Mouse (Mus musculus): ENCODE results near the gene Prkd2. TPM values are rescaled to one million over a fixed set of nuclear protein-coding genes. Genes with fewer than 3 reads are reported as not detected.

Prkd2 gene
- 6.3 and 6.8 TPM in 2 replicates for polyA plus RNA-seq (2015; fragmentation: Nextera tagmentation; extraction: Ambion mirVana)

- peak within 1 kb of the TSS; percentile 97 for H3K4me2 ChIP-seq
- peaks cover 43% of the 10 kb centered on the region for H3K36me3 ChIP-seq
- H3K4me1 ChIP-seq (replicated peaks) = peaks cover 34% of the 10 kb centered on the region
- H3K9ac ChIP-seq = peak within 1 kb of the TSS; percentile 83
- peak within 1 kb of the TSS; percentile 69 for H3K27ac ChIP-seq (replicated peaks)
- WGBS = 1% methylated on average over 25 of the region's 32 CpGs
- peak within 1 kb of the TSS; percentile 55 for H3K4me3 ChIP-seq
- no peaks in the 10 kb centered on the region for H3K27me3 ChIP-seq
- H3K9me3 ChIP-seq = no peaks in the 10 kb centered on the region
- ATAC-seq (ENCODE audit: low read depth) = peak; percentile 79
Measured at GRCm38 (mm10) chr7:16842645-16843063, at the start of gene Prkd2. Prkd2 (plus strand) TSS chr7:16842902.

DNA sequence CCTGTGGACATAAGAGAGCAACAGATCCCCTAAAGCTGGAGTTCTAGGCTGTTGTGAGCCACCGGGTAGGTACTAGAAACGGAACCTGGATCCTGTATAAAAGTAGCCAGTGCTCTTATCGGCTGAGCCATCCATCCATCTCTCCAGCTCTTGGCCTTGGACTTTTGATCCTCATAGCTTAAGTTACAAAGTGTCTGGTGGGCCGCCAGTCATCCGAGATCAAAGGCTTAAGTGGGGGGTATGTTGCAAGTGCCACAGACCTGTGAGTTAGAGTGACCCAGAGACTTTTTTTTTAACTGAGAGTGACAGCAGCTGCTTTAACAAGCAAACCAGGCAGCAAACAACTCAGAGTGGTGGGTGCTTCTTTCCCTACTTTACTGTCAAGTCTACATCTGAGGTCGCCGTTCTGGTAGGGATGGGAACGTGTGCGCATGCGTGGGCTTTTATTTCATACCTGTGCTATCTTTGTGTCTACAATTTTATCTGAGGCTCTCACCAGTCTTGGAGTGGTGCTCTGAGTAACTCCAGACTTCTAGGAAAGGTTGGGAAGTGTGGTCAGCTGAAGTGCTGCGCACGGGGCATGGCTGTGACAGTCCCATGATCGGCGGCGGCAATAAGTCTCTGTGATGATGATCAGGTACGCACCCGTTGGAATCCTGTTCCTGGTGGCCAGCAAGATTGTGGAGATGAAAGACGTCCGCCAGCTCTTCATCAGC, 49.5 kb upstream of the Prkd2 start:
- H3K27ac ChIP-seq (replicated peaks) = no peak overlapping the region
- WGBS = 93% methylated on average over 19 of the region's 19 CpGs

DNA sequence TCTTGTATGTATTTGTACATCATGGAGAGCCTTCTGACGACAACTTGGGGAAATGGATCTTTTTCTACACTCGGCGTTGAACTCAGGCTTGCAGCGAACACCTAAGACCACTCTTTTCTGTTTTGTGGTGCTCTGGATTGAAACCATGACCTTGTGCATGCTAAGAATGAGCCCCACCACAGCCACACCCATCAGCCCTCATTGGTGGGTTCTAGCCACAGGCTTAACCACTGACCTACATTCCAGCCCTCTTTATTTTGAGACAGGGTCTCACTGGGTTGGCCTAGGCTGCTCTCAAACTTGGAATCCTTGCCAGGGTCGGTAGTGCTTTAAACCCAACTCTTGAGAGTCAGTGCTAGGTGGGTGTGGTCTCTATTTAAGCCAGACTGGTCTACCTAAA, 47.8 kb upstream of the Prkd2 start:
- Histone ChIP-seq H3K36me3 (peaks cover 3% of the 10 kb centered on the region; the same call in 1 of the 2 replicates), H3K27me3 (no peaks in the 10 kb centered on the region), H3K4me3 (no peak overlapping the region), H3K4me2 (no peak overlapping the region), H3K9ac (no peak overlapping the region), H3K27ac (replicated peaks) (no peak overlapping the region), H3K9me3 (no peaks in the 10 kb centered on the region), H3K4me1 (replicated peaks) (no peaks in the 10 kb centered on the region)
- no peak for ATAC-seq (ENCODE audit: low read depth)
- WGBS = 94% methylated on average over 5 of the region's 5 CpGs

More for the DNA sequence above, 49.5 kb upstream of the Prkd2 start:
- no peak overlapping the region for H3K4me2 ChIP-seq
- no peak overlapping the region for H3K4me3 ChIP-seq
- H3K27me3 ChIP-seq = no peaks in the 10 kb centered on the region
- peaks cover 3% of the 10 kb centered on the region; the same call in 1 of the 2 replicates for H3K36me3 ChIP-seq
- H3K9me3 ChIP-seq = no peaks in the 10 kb centered on the region
- ATAC-seq (ENCODE audit: low read depth) = no peak
- no peak overlapping the region for H3K9ac ChIP-seq
- H3K4me1 ChIP-seq (replicated peaks) = no peaks in the 10 kb centered on the region

GRCm38 (mm10) chr7:16804409-16805028, 38.2 kb upstream of the Prkd2 start:
- peaks cover 27% of the 10 kb centered on the region for H3K36me3 ChIP-seq
- H3K4me2 ChIP-seq = no peak overlapping the region
- no peak overlapping the region for H3K4me3 ChIP-seq
- no peaks in the 10 kb centered on the region for H3K27me3 ChIP-seq
- peaks cover 2% of the 10 kb centered on the region; the same call in 1 of the 2 replicates for H3K4me1 ChIP-seq (replicated peaks)
- WGBS = 33% methylated on average over 8 of the region's 8 CpGs
- H3K9me3 ChIP-seq = no peaks in the 10 kb centered on the region
- no peak for ATAC-seq (ENCODE audit: low read depth)
- H3K9ac ChIP-seq = no peak overlapping the region
- no peak overlapping the region for H3K27ac ChIP-seq (replicated peaks)

DNA sequence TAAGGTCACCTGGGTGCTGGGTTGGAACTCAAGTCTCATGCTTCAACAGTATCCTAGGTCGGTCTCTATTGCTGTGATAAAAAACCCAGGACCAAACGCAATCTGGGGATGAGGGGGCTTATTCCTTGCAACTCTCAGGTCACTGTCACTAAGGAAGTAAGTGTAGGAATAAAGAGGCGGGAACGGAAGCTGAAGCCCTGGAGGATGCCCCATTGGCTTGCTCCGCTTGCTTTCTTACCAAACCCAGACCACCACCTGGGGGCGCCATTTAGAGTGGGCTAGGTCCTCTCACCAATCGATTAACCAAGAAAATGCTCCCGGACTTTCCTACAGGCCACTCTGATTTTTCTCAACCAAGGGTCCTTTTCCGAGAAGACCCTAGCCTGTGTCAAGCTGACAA, 34.8 kb upstream of the Prkd2 start:
- Histone ChIP-seq H3K4me3 (no peak overlapping the region), H3K4me2 (no peak overlapping the region), H3K27ac (replicated peaks) (no peak overlapping the region), H3K9ac (no peak overlapping the region), H3K4me1 (replicated peaks) (peaks cover 36% of the 10 kb centered on the region), H3K36me3 (peaks cover 29% of the 10 kb centered on the region), H3K9me3 (no peaks in the 10 kb centered on the region), H3K27me3 (peaks cover 23% of the 10 kb centered on the region)
- 90% methylated on average over 9 of the region's 9 CpGs for WGBS
- no peak for ATAC-seq (ENCODE audit: low read depth)

DNA sequence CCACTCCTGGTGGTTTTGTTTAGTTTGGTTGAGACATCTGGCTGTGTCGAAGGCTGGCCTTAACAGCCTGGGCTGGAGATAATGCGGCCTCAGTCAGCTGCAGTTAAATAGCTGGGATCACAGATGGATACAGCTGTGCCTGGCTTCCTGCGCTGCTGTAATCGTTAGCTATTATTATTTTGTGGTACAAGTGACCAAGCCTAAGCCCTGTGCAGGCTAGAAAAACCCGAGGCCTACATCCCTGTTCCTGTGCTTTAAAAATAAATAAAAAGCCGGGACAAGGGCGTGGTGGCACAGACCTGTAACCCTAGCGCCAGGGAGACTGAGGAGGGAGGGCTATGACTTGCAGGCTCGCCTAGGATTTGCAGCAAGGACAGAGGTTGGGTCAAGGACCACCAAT, 34.1 kb upstream of the Prkd2 start:
- ATAC-seq (ENCODE audit: low read depth) = no peak

DNA sequence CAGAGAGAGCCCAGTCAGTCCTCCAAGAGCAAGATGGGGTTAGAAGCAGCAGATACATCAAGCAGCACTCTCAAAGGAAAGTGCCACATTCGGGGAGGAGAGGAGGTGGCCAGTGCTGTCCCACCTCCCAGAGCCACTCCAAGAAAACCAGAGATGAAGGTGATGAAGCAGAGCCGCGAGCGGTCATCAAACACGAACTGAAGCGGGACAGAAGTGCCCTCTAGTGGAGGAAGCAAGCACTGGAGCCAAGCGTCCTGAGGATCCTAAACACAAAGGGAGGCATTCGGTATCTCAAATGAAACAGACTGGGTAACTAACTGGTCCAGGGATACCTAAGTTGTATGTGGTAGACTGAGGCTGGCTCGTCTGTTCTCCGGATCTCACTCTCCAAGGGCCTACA, 33.0 kb upstream of the Prkd2 start:
- Histone ChIP-seq H3K9ac (0 out of 2 replicates have a peak overlapping the region, but pooled peaks have one; percentile 77), H3K27ac (replicated peaks) (peak overlapping the region; percentile 87; the same call in 1 of the 2 replicates)

More for the DNA sequence above, 34.1 kb upstream of the Prkd2 start:
- Histone ChIP-seq H3K27ac (replicated peaks) (no peak overlapping the region), H3K4me1 (replicated peaks) (peaks cover 43% of the 10 kb centered on the region), H3K4me2 (no peak overlapping the region), H3K9me3 (no peaks in the 10 kb centered on the region), H3K36me3 (peaks cover 32% of the 10 kb centered on the region), H3K4me3 (no peak overlapping the region), H3K9ac (no peak overlapping the region), H3K27me3 (peaks cover 28% of the 10 kb centered on the region)
- 88% methylated on average over 9 of the region's 9 CpGs for WGBS

DNA sequence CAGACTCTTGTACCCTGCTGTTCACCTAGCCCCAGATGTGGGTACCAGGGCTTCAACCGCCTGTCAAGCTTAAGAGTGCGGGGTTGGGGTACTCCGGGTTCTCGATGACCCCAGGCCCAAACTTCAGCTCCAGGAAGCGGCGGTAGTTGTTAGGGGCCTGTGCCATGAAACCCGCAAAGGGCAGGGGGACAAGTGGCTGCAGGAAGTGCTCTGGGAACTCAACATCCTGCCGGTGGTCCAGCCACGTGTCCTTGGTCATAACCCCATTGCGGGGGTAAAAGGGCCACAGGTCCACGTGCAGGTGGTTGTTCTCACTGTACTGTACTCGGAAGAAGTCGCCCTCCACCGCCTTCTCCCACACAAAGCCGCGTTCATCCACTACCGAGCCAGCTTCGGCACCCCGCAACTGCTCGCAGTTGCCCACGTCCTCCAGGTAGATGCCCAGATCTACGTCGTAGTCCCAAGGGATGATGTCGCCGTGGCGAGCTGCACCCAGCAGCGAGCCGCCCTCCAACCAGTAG, 32.2 kb upstream of the Prkd2 start:
- Histone ChIP-seq H3K36me3 (peaks cover 32% of the 10 kb centered on the region), H3K4me1 (replicated peaks) (peaks cover 61% of the 10 kb centered on the region), H3K27ac (replicated peaks) (peak overlapping the region; percentile 87), H3K4me2 (peak overlapping the region; percentile 70), H3K9me3 (no peaks in the 10 kb centered on the region), H3K27me3 (peaks cover 28% of the 10 kb centered on the region), H3K4me3 (peak overlapping the region; percentile 47), H3K9ac (peak overlapping the region; percentile 77)
- ATAC-seq (ENCODE audit: low read depth) = 0 out of 2 replicates have a peak, but pooled peaks have one; percentile 1
- 52% methylated on average over 28 of the region's 28 CpGs for WGBS

More for the DNA sequence above, 33.0 kb upstream of the Prkd2 start:
- ATAC-seq (ENCODE audit: low read depth) = no peak; the same call in 1 of the 2 replicates
- peak overlapping the region; percentile 47; the same call in 1 of the 2 replicates for H3K4me3 ChIP-seq
- H3K27me3 ChIP-seq = peaks cover 28% of the 10 kb centered on the region
- WGBS = 30% methylated on average over 10 of the region's 10 CpGs
- H3K4me1 ChIP-seq (replicated peaks) = peaks cover 54% of the 10 kb centered on the region
- H3K4me2 ChIP-seq = peak overlapping the region; percentile 70
- H3K9me3 ChIP-seq = no peaks in the 10 kb centered on the region
- peaks cover 32% of the 10 kb centered on the region for H3K36me3 ChIP-seq

DNA sequence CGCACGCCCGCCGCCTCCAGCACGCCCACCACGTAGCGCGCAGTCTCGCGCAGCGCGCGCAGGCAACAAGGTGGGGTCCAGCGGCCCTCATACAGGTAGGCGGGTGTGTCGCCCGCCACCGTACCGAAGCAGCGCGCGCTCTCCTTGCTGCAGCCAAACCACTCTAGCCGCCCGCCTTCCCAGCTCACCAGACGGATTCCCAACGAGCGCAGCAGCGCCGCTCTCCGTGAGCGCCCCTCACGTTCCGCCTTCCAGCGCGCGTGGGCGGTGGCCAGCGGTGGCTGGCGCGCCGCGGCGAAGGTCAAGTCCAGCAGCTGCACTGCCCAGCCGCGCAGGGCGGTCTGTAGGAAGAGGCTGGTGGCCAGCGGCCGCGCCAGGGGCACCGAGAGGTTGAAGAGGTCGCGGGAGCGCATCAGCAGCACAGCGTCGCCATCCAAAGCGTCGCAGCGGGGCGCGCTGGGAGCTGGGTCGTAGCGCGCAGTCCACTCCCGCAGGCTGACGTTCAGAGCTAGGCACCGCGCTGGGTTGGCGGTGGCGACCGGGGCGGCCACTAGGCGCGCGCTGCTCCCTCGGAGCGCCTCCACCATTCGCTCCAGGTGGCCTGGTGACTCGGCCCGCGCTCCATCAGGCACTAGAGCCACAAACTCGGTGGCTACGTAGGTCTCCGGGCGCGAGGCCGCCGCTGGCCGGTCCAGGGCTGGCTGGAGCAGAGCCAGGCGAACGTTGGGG, 31.6 kb upstream of the Prkd2 start:
- 4% methylated on average over 77 of the region's 90 CpGs for WGBS
- Histone ChIP-seq H3K27ac (replicated peaks) (peak overlapping the region; percentile 87), H3K4me3 (peak overlapping the region; percentile 47), H3K4me1 (replicated peaks) (peaks cover 66% of the 10 kb centered on the region), H3K36me3 (peaks cover 32% of the 10 kb centered on the region), H3K9ac (peak overlapping the region; percentile 77), H3K9me3 (no peaks in the 10 kb centered on the region), H3K27me3 (peaks cover 28% of the 10 kb centered on the region), H3K4me2 (peak overlapping the region; percentile 70)
- ATAC-seq (ENCODE audit: low read depth) = peak; percentile 20; the same call in 1 of the 2 replicates

DNA sequence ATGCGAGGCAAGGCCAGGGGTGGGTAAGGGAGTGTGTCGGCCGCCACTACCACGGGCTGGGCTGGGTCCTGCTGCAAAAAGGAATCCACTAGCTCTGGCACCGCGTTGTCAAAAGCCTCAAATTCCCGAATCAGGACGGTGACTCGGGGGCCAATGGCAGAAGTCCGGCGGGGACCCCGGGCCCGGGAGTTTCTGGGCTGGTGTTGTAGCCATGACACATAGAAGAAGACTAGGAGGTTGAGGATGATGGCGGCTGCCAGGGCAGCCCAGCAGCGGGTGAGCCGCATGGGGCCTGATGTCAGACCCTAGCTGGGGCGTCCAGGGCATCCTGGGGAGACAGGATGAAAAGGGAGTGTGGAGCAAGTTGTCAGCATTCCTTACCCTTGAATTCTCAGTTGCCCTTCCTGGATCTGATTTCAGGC, 31.0 kb upstream of the Prkd2 start:
- H3K36me3 ChIP-seq = peaks cover 30% of the 10 kb centered on the region
- peak overlapping the region; percentile 77 for H3K9ac ChIP-seq
- H3K4me2 ChIP-seq = peak overlapping the region; percentile 70
- peaks cover 66% of the 10 kb centered on the region for H3K4me1 ChIP-seq (replicated peaks)
- peak overlapping the region; percentile 47 for H3K4me3 ChIP-seq
- peak overlapping the region; percentile 87 for H3K27ac ChIP-seq (replicated peaks)
- 13% methylated on average over 17 of the region's 17 CpGs for WGBS
- H3K27me3 ChIP-seq = peaks cover 28% of the 10 kb centered on the region
- H3K9me3 ChIP-seq = no peaks in the 10 kb centered on the region
- ATAC-seq (ENCODE audit: low read depth) = no peak

- H3K4me3 ChIP-seq = no peak overlapping the region
- peak overlapping the region; percentile 13; the same call in 1 of the 2 replicates for H3K9ac ChIP-seq
- 74% methylated on average over 2 of the region's 2 CpGs for WGBS
- H3K27ac ChIP-seq (replicated peaks) = no peak overlapping the region
- H3K4me2 ChIP-seq = peak overlapping the region; percentile 70; the same call in 1 of the 2 replicates
- H3K36me3 ChIP-seq = peaks cover 26% of the 10 kb centered on the region
- ATAC-seq (ENCODE audit: low read depth) = no peak
- no peaks in the 10 kb centered on the region for H3K9me3 ChIP-seq
- peaks cover 71% of the 10 kb centered on the region for H3K4me1 ChIP-seq (replicated peaks)
- peaks cover 28% of the 10 kb centered on the region for H3K27me3 ChIP-seq
Measured at GRCm38 (mm10) chr7:16812505-16812904, 30.2 kb upstream of the Prkd2 start.

Data from neural tube, embryonic 13.5 days (tissue).